Mouse (Mus musculus) hindbrain, embryonic 11.5 days (tissue): ENCODE data around the gene Mut. TPM values are rescaled to one million over a fixed set of nuclear protein-coding genes. Genes with fewer than 3 reads are reported as not detected.

Experiments
- ATAC-seq: fragments of 200-750 bp; cut with Nextera tagmentation; 2 replicates; pipeline ENCODE4 v1.8.0; 2017; ENCODE audit warnings: mild to moderate bottlenecking, moderate TSS enrichment, moderate library complexity; ENCODE audit not compliant: low FRiP score
- DNase-seq: peaks from one replicate; pipeline ENCODE4 v3.0.0-alpha.2; 2015; ENCODE audit warnings: low spot score
- H3K27ac ChIP-seq: fragments of 300-500 bp; sonication (generic); 2 replicates; pipeline ENCODE4 v1.5.1; 2014; ENCODE audit warnings: mild to moderate bottlenecking, low read depth, low read length
- H3K27me3 ChIP-seq: fragments of 300-500 bp; sonication (generic); 2 replicates; pipeline ENCODE4 v1.6.1; 2014; ENCODE audit warnings: mild to moderate bottlenecking, low read length, moderate library complexity, mixed read lengths; ENCODE audit not compliant: control insufficient read depth, insufficient read depth
- H3K36me3 ChIP-seq: fragments of 300-500 bp; sonication (generic); 2 replicates; pipeline ENCODE4 v1.6.1; 2014; ENCODE audit warnings: mild to moderate bottlenecking, low read length, moderate library complexity, mixed read lengths; ENCODE audit not compliant: control insufficient read depth, insufficient read depth
- H3K4me1 ChIP-seq: fragments of 300-500 bp; sonication (generic); replicated peaks from 2 replicates; pipeline ENCODE4 v1.6.1; 2014; ENCODE audit warnings: low read length, mixed read lengths; ENCODE audit not compliant: control insufficient read depth, insufficient read depth
- H3K4me2 ChIP-seq: fragments of 300-500 bp; sonication (generic); replicated peaks from 2 replicates; pipeline ENCODE4 v1.6.1; 2014; ENCODE audit warnings: mild to moderate bottlenecking, low read depth, low read length
- H3K4me3 ChIP-seq: fragments of 300-500 bp; sonication (generic); 2 replicates; pipeline ENCODE4 v1.5.1; 2014; ENCODE audit warnings: low read depth, low read length
- H3K9ac ChIP-seq: fragments of 300-500 bp; sonication (generic); 2 replicates; pipeline ENCODE4 v1.6.1; 2014; ENCODE audit warnings: low read depth, low read length
- H3K9me3 ChIP-seq: fragments of 300-500 bp; sonication (generic); 2 replicates; pipeline ENCODE4 v1.6.1; 2016; ENCODE audit warnings: low read length; ENCODE audit not compliant: control insufficient read depth
- WGBS: fragments of 180-500 bp; shearing (Covaris S2); extraction: QIAGEN DNeasy Blood & Tissue Kit; methylation state at CpG from one replicate; pipeline ENCODE4 v1.1.7; 2014; 5-methylcytosine and 5-hydroxymethylcytosine counted together
- polyA plus RNA-seq: library from polyadenylated mRNA; unstranded; fragments of >200 nt; fragmentation: Nextera tagmentation; extraction: Ambion mirVana; gene quantifications from 2 replicates; pipeline ENCODE4 v1.2.1, GENCODE M21; 2014

Mut gene
- polyA plus RNA-seq: 29.4 and 33.0 TPM in 2 replicates

- Histone ChIP-seq H3K36me3 (no peaks in the 10 kb centered on the region), H3K9me3 (no peaks in the 10 kb centered on the region), H3K4me3 (peak within 1 kb of the TSS; percentile 73), H3K4me1 (no peaks in the 10 kb centered on the region), H3K27me3 (no peaks in the 10 kb centered on the region), H3K9ac (peak within 1 kb of the TSS; percentile 72), H3K27ac (peak within 1 kb of the TSS; percentile 84), H3K4me2 (peak within 1 kb of the TSS; percentile 51)
- WGBS: under 1% methylated on average over 50 of the region's 50 CpGs
- DNase-seq: peak; percentile 97
- ATAC-seq: peak; percentile 100
These were observed at the start of gene Mut, which contains the start of gene Cenpq for GRCm38 (mm10) chr17:40934420-40935231. Mut (plus strand) TSS chr17:40934685. Cenpq (minus strand) TSS chr17:40935047.

GRCm38 (mm10) chr17:40885155-40885554, 49.3 kb upstream of the Mut start:
- DNase-seq (no peak), ATAC-seq (no peak)
- no peak overlapping the region for H3K4me3 ChIP-seq
- no peak overlapping the region for H3K9ac ChIP-seq
- no peak overlapping the region for H3K27ac ChIP-seq
- no peaks in the 10 kb centered on the region for H3K36me3 ChIP-seq
- 86% methylated on average over 4 of the region's 4 CpGs for WGBS
- no peaks in the 10 kb centered on the region for H3K9me3 ChIP-seq
- H3K4me2 ChIP-seq: no peak overlapping the region
- H3K4me1 ChIP-seq: no peaks in the 10 kb centered on the region
- no peaks in the 10 kb centered on the region for H3K27me3 ChIP-seq

- H3K27me3 ChIP-seq: no peaks in the 10 kb centered on the region
- H3K36me3 ChIP-seq: no peaks in the 10 kb centered on the region
- H3K4me3 ChIP-seq: no peak overlapping the region
- no peaks in the 10 kb centered on the region for H3K9me3 ChIP-seq
- no peak overlapping the region for H3K27ac ChIP-seq
- DNase-seq (no peak), ATAC-seq (no peak)
- 89% methylated on average over 4 of the region's 4 CpGs for WGBS
- no peak overlapping the region for H3K9ac ChIP-seq
- no peaks in the 10 kb centered on the region for H3K4me1 ChIP-seq
- no peak overlapping the region for H3K4me2 ChIP-seq
These were observed 46.5 kb upstream of the Mut start for GRCm38 (mm10) chr17:40887849-40888536.

GRCm38 (mm10) chr17:40896863-40897262, 37.6 kb upstream of the Mut start:
- 83% methylated on average over 1 of the region's 1 CpGs for WGBS
- H3K9ac ChIP-seq: no peak overlapping the region
- H3K9me3 ChIP-seq: no peaks in the 10 kb centered on the region
- no peaks in the 10 kb centered on the region for H3K36me3 ChIP-seq
- no peaks in the 10 kb centered on the region for H3K4me1 ChIP-seq
- no peak overlapping the region for H3K27ac ChIP-seq
- no peak overlapping the region for H3K4me2 ChIP-seq
- peak; percentile 25 for DNase-seq
- H3K4me3 ChIP-seq: no peak overlapping the region
- ATAC-seq: no peak
- H3K27me3 ChIP-seq: no peaks in the 10 kb centered on the region

GRCm38 (mm10) chr17:40899783-40900363, 34.6 kb upstream of the Mut start:
- Histone ChIP-seq H3K4me1 (no peaks in the 10 kb centered on the region), H3K9ac (no peak overlapping the region), H3K4me2 (no peak overlapping the region), H3K36me3 (no peaks in the 10 kb centered on the region), H3K4me3 (no peak overlapping the region), H3K9me3 (no peaks in the 10 kb centered on the region), H3K27me3 (no peaks in the 10 kb centered on the region), H3K27ac (no peak overlapping the region)
- DNase-seq (no peak), ATAC-seq (no peak)
- WGBS: 33% methylated on average over 4 of the region's 4 CpGs

GRCm38 (mm10) chr17:40903345-40903744, 31.1 kb upstream of the Mut start:
- no peak overlapping the region for H3K9ac ChIP-seq
- no peak overlapping the region for H3K4me2 ChIP-seq
- no peak for DNase-seq
- H3K4me3 ChIP-seq: no peak overlapping the region
- no peaks in the 10 kb centered on the region for H3K27me3 ChIP-seq
- no peaks in the 10 kb centered on the region for H3K36me3 ChIP-seq
- H3K4me1 ChIP-seq: no peaks in the 10 kb centered on the region
- H3K9me3 ChIP-seq: no peaks in the 10 kb centered on the region
- no peak for ATAC-seq
- H3K27ac ChIP-seq: no peak overlapping the region
- 74% methylated on average over 4 of the region's 4 CpGs for WGBS

GRCm38 (mm10) chr17:40904056-40904597, 30.4 kb upstream of the Mut start:
- H3K9ac ChIP-seq: no peak overlapping the region
- no peaks in the 10 kb centered on the region for H3K27me3 ChIP-seq
- no peak for DNase-seq
- H3K4me1 ChIP-seq: no peaks in the 10 kb centered on the region
- H3K4me2 ChIP-seq: no peak overlapping the region
- peak; percentile 49; the same call in 1 of the 2 replicates for ATAC-seq
- no peaks in the 10 kb centered on the region for H3K36me3 ChIP-seq
- no peaks in the 10 kb centered on the region for H3K9me3 ChIP-seq
- H3K27ac ChIP-seq: no peak overlapping the region
- no peak overlapping the region for H3K4me3 ChIP-seq
- WGBS: 2% methylated on average over 11 of the region's 11 CpGs

- peak; percentile 5 for DNase-seq
- no peaks in the 10 kb centered on the region for H3K9me3 ChIP-seq
- 0 out of 2 replicates have a peak overlapping the region, but pooled peaks have one; percentile 8 for H3K4me3 ChIP-seq
These were observed 29.7 kb upstream of the Mut start for GRCm38 (mm10) chr17:40904721-40905154.

More at GRCm38 (mm10) chr17:40904721-40905154, 29.7 kb upstream of the Mut start:
- no peaks in the 10 kb centered on the region for H3K27me3 ChIP-seq
- WGBS: 10% methylated on average over 13 of the region's 14 CpGs
- H3K9ac ChIP-seq: no peak overlapping the region
- H3K4me2 ChIP-seq: peak overlapping the region; percentile 32; the same call in 1 of the 2 replicates
- no peak overlapping the region for H3K27ac ChIP-seq
- no peaks in the 10 kb centered on the region for H3K36me3 ChIP-seq
- ATAC-seq: 0 out of 2 replicates have a peak, but pooled peaks have one; percentile 17
- no peaks in the 10 kb centered on the region for H3K4me1 ChIP-seq
